Mouse (Mus musculus) hindbrain, embryonic 11.5 days (tissue): ENCODE data around the gene Kif26a. TPM values are rescaled to one million over a fixed set of nuclear protein-coding genes. Genes with fewer than 3 reads are reported as not detected.

Experiments used
- ATAC-seq: fragments of 200-750 bp; cut with Nextera tagmentation; 2 replicates; pipeline ENCODE4 v1.8.0; 2017; ENCODE audit warnings: mild to moderate bottlenecking, moderate TSS enrichment, moderate library complexity; ENCODE audit not compliant: low FRiP score
- DNase-seq: peaks from one replicate; pipeline ENCODE4 v3.0.0-alpha.2; 2015; ENCODE audit warnings: low spot score
- H3K27ac ChIP-seq: fragments of 300-500 bp; sonication (generic); 2 replicates; pipeline ENCODE4 v1.5.1; 2014; ENCODE audit warnings: mild to moderate bottlenecking, low read depth, low read length
- H3K27me3 ChIP-seq: fragments of 300-500 bp; sonication (generic); 2 replicates; pipeline ENCODE4 v1.6.1; 2014; ENCODE audit warnings: mild to moderate bottlenecking, low read length, moderate library complexity, mixed read lengths; ENCODE audit not compliant: control insufficient read depth, insufficient read depth
- H3K36me3 ChIP-seq: fragments of 300-500 bp; sonication (generic); 2 replicates; pipeline ENCODE4 v1.6.1; 2014; ENCODE audit warnings: mild to moderate bottlenecking, low read length, moderate library complexity, mixed read lengths; ENCODE audit not compliant: control insufficient read depth, insufficient read depth
- H3K4me1 ChIP-seq: fragments of 300-500 bp; sonication (generic); replicated peaks from 2 replicates; pipeline ENCODE4 v1.6.1; 2014; ENCODE audit warnings: low read length, mixed read lengths; ENCODE audit not compliant: control insufficient read depth, insufficient read depth
- H3K4me2 ChIP-seq: fragments of 300-500 bp; sonication (generic); replicated peaks from 2 replicates; pipeline ENCODE4 v1.6.1; 2014; ENCODE audit warnings: mild to moderate bottlenecking, low read depth, low read length
- H3K4me3 ChIP-seq: fragments of 300-500 bp; sonication (generic); 2 replicates; pipeline ENCODE4 v1.5.1; 2014; ENCODE audit warnings: low read depth, low read length
- H3K9ac ChIP-seq: fragments of 300-500 bp; sonication (generic); 2 replicates; pipeline ENCODE4 v1.6.1; 2014; ENCODE audit warnings: low read depth, low read length
- H3K9me3 ChIP-seq: fragments of 300-500 bp; sonication (generic); 2 replicates; pipeline ENCODE4 v1.6.1; 2016; ENCODE audit warnings: low read length; ENCODE audit not compliant: control insufficient read depth
- WGBS: fragments of 180-500 bp; shearing (Covaris S2); extraction: QIAGEN DNeasy Blood & Tissue Kit; methylation state at CpG from one replicate; pipeline ENCODE4 v1.1.7; 2014; 5-methylcytosine and 5-hydroxymethylcytosine counted together
- polyA plus RNA-seq: library from polyadenylated mRNA; unstranded; fragments of >200 nt; fragmentation: Nextera tagmentation; extraction: Ambion mirVana; gene quantifications from 2 replicates; pipeline ENCODE4 v1.2.1, GENCODE M21; 2014

The Kif26a gene
- polyA plus RNA-seq, 1 experiment from 2014 or later = 2.2 TPM

DNA sequence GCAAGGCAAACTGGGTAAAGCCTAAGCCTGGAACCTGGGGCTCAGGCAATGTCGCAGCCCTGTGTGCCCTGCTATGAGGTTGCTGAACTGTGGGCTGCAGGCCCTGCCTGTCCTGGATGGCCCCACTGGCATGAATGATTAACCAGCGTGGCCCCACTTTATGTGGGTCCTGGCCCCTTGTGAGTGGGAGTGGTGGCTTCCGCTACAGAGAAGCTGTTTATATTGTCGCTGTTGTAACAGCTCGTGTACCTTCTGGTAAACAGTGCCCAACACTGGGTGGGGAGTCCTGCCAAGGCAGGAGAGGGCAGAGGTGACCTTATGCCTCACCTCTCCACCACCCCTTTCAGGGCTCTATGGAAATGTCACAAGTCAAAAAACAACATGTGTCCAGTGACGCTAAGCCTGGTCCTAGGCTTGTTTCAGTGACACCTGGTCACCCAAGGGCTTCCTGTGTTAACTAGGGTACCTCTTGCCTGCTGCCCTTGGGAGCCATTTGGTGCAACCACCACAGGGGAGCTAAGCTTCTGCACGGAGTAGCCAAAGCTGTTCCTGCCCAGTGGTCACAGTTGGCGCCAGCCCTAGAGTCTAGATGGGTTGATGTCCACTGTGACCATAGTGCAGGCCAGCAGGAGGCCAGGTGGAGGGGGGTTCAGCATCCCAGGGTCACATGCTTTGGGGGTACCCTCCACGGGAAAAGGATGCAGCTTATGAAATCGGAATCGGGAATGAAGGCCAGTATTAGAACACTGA, 37.1 kb upstream of the Kif26a start:
- Histone ChIP-seq H3K4me1 (0 out of 2 replicates have a peak, but pooled peaks cover 3% of the 10 kb centered on the region), H3K27ac (no peak overlapping the region), H3K4me3 (no peak overlapping the region), H3K27me3 (no peaks in the 10 kb centered on the region), H3K9me3 (no peaks in the 10 kb centered on the region), H3K4me2 (no peak overlapping the region), H3K9ac (no peak overlapping the region), H3K36me3 (no peaks in the 10 kb centered on the region)
- 83% methylated on average over 11 of the region's 11 CpGs for WGBS
- DNase-seq (no peak), ATAC-seq (no peak)

DNA sequence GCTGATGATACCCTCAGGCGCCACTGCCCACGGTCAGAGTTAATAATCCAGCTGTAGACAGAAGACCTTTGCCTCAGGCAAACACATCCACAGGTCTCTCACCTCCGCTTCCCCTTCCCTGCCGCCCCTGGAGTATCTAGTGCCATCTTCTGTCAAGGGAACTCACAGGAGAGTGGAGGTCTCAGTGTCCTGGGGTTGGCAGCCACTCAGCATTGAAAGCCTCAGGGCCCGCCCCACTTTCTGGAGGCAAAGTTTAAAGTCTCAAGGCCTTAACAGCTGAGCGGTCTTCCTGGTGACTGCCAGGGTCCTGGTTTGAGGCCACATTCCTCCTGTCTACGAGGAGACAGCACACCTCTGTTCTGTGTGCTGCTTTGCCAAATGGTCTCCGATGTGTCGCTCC, 36.3 kb upstream of the Kif26a start:
- no peak overlapping the region for H3K4me3 ChIP-seq
- H3K4me1 ChIP-seq = 0 out of 2 replicates have a peak, but pooled peaks cover 4% of the 10 kb centered on the region
- ATAC-seq (no peak), DNase-seq (no peak)
- no peaks in the 10 kb centered on the region for H3K36me3 ChIP-seq
- no peak overlapping the region for H3K4me2 ChIP-seq
- H3K9ac ChIP-seq = no peak overlapping the region
- 81% methylated on average over 9 of the region's 9 CpGs for WGBS
- no peaks in the 10 kb centered on the region for H3K27me3 ChIP-seq
- no peaks in the 10 kb centered on the region for H3K9me3 ChIP-seq
- H3K27ac ChIP-seq = no peak overlapping the region

DNA sequence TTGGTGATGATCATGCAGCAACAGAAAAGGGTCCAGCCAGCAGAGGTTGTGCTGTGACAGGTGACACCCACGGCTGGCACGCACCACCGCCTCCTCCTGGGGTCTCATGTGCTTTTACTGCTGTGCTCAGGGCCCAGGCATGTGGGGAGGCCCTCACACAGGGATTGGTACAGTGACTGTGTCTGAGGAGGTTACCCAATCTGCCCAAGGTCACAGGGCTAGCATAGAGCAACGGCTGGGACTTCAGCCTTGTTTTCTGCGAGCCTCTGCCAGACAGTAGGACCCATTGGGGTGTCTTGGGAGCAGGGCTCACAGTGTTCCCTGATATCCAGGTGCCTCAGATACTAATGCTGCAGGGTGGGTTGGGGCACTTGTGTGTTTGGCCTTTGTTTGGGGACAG, 34.7 kb upstream of the Kif26a start:
- no peak overlapping the region for H3K27ac ChIP-seq
- H3K36me3 ChIP-seq = no peaks in the 10 kb centered on the region
- H3K9ac ChIP-seq = no peak overlapping the region
- H3K4me2 ChIP-seq = no peak overlapping the region
- no peaks in the 10 kb centered on the region for H3K9me3 ChIP-seq
- DNase-seq = no peak
- H3K27me3 ChIP-seq = no peaks in the 10 kb centered on the region
- ATAC-seq = no peak
- 0 out of 2 replicates have a peak, but pooled peaks cover 4% of the 10 kb centered on the region for H3K4me1 ChIP-seq
- WGBS = 85% methylated on average over 5 of the region's 5 CpGs
- H3K4me3 ChIP-seq = no peak overlapping the region

DNA sequence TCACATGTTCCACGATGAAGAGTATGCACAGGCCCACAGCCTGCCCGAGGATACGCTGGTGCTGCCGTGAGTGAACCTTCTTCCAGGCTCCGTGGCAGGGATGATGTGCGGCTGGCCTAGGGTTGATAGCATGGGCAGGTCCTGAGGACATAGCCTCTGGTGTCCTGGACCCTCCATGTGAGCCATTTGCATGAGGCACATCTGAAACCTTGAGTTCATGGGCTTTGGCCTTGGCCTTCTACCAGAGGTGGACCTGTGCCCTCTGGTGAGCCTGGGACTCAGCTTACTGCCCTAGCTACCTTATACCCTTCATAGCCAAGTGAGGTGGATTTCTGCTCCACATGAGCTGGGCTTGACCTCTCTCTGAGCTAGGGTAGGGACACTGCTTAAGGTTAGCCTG, 33.8 kb upstream of the Kif26a start:
- 93% methylated on average over 6 of the region's 6 CpGs for WGBS
- Histone ChIP-seq H3K4me1 (0 out of 2 replicates have a peak, but pooled peaks cover 2% of the 10 kb centered on the region), H3K27ac (no peak overlapping the region), H3K9ac (no peak overlapping the region), H3K9me3 (no peaks in the 10 kb centered on the region), H3K27me3 (no peaks in the 10 kb centered on the region), H3K36me3 (no peaks in the 10 kb centered on the region), H3K4me2 (no peak overlapping the region), H3K4me3 (no peak overlapping the region)
- no peak for DNase-seq
- ATAC-seq = no peak

DNA sequence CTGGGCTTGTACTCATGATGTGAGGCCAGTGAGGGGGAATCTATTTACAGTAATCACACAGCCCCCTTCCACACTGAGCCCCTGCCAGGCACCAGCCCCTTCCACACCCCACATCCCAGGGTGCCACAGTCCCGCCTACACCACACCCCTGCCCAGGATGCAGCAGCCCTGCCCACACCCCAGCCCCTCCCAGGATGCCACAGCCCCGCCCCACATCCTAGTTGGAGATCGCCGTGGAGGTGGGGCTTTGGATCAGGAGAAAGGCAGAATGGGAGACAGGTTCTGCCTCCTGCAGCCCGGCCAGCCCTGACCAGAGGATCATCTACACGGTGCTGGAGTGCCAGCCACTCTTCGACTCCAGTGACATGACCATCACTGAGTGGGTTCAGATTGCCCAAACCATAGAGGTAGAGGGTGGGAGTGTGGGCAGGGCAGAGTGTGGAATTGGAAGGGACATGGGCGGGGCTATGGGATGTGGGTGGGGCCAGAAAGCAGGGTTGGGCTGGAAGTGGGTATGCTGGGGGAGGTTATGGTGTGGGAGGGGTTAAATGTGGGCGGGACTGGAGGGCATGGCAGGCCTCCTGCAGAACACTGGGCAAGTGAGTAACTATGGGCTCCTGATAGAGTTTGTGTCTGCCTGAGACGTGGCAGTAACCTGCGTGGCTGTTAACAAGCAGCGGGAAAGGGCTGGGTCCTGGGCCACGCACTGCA, 33.2 kb upstream of the Kif26a start:
- no peaks in the 10 kb centered on the region for H3K36me3 ChIP-seq
- peak; percentile 52; the same call in 1 of the 2 replicates for ATAC-seq
- no peak for DNase-seq
- H3K4me3 ChIP-seq = no peak overlapping the region
- no peaks in the 10 kb centered on the region for H3K9me3 ChIP-seq
- H3K9ac ChIP-seq = no peak overlapping the region
- H3K27ac ChIP-seq = no peak overlapping the region
- H3K4me2 ChIP-seq = no peak overlapping the region
- H3K27me3 ChIP-seq = no peaks in the 10 kb centered on the region
- H3K4me1 ChIP-seq = 0 out of 2 replicates have a peak, but pooled peaks cover 2% of the 10 kb centered on the region
- whole genome bisulfite sequencing = 20% methylated on average over 13 of the region's 13 CpGs

DNA sequence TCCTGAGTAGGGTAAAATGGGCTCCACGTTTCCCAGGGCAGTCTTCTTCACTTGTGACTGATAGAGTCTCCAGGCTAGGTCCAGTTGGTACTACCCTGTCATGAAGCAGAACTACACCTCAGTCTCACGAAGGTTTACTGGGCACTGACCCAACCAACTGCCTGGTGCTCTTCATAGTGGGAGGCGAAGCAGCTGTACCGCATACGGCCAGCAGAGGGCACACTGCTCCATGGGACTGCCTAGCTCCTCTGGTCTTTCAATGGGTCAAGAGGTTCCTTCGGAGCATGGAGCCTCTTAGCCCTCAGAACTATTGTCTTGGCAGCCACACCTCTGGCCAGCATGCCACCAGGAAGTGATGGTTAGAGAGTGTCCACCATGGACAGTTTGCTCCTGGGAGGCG, 32.3 kb upstream of the Kif26a start:
- H3K36me3 ChIP-seq = no peaks in the 10 kb centered on the region
- DNase-seq (peak; percentile 92), ATAC-seq (peak; percentile 43; the same call in 1 of the 2 replicates)
- 0 out of 2 replicates have a peak, but pooled peaks cover 2% of the 10 kb centered on the region for H3K4me1 ChIP-seq
- 10% methylated on average over 7 of the region's 7 CpGs for WGBS
- no peak overlapping the region for H3K4me3 ChIP-seq
- H3K27me3 ChIP-seq = no peaks in the 10 kb centered on the region
- no peak overlapping the region for H3K9ac ChIP-seq
- no peak overlapping the region for H3K4me2 ChIP-seq
- no peaks in the 10 kb centered on the region for H3K9me3 ChIP-seq
- no peak overlapping the region for H3K27ac ChIP-seq

DNA sequence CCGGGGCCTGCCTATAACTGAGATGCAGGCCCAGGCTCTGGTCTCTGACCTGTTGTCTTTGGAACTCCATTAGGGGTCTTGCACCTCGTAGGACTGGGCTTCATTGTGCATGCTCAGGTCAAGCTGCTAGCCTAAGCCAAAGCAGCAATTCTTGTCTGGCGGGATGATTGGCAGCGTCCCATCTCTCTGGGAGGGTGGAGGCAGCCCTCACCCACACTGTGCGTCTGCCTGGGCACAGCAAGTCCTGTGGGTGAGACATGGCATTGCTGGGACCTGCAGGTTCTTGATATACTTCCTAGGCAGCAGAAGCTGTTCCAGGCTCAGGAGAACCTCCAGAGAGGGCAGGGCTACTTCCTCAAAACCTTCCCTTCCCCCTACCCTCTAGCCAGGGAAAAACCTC, 29.0 kb upstream of the Kif26a start:
- DNase-seq (no peak), ATAC-seq (no peak)
- Histone ChIP-seq H3K4me3 (no peak overlapping the region), H3K9ac (no peak overlapping the region), H3K36me3 (no peaks in the 10 kb centered on the region), H3K4me1 (0 out of 2 replicates have a peak, but pooled peaks cover 2% of the 10 kb centered on the region), H3K27ac (no peak overlapping the region), H3K4me2 (no peak overlapping the region), H3K9me3 (no peaks in the 10 kb centered on the region), H3K27me3 (0 out of 2 replicates have a peak, but pooled peaks cover 2% of the 10 kb centered on the region)
- WGBS = 79% methylated on average over 5 of the region's 5 CpGs

DNA sequence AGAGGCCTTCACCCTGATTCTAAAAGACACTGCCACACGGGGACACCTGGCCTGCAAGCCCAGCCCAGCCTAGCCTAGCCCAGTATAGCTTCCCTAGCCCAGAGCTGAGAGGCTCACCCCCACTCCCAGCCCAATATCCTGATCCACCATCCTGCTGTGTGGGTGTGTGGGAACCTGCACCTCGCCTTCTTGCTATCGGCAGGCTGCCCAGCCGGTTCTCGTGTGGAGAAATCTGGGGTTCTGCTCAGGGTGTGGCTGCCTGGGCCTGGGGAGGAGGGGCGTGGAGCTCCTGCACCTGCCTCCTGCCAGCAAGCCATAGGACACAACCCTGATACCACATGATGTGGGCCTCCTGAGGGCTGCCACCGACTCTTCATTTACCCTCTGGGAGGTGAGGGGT, 28.4 kb upstream of the Kif26a start:
- DNase-seq (no peak), ATAC-seq (no peak)
- Histone ChIP-seq H3K4me1 (0 out of 2 replicates have a peak, but pooled peaks cover 2% of the 10 kb centered on the region), H3K36me3 (no peaks in the 10 kb centered on the region), H3K4me2 (no peak overlapping the region), H3K9me3 (no peaks in the 10 kb centered on the region), H3K4me3 (no peak overlapping the region), H3K27ac (no peak overlapping the region), H3K9ac (no peak overlapping the region), H3K27me3 (0 out of 2 replicates have a peak, but pooled peaks cover 2% of the 10 kb centered on the region)
- WGBS = 82% methylated on average over 7 of the region's 7 CpGs
